Mouse (Mus musculus) thymus, postnatal 4 days (tissue): ENCODE results near the gene Zdhhc22.

Source experiments
- DNase-seq: peaks from one replicate; pipeline ENCODE4 v3.0.0; 2021

Zdhhc22 gene

GRCm38 (mm10) chr12:86994776-86995175 is 4.5 kb upstream of the Zdhhc22 start:
- no peak for DNase-seq

GRCm38 (mm10) chr12:86994166-86994565 is 3.9 kb upstream of the Zdhhc22 start:
- no peak for DNase-seq

GRCm38 (mm10) chr12:86990755-86991110 is 503 bp upstream of the Zdhhc22 start:
- no peak for DNase-seq

GRCm38 (mm10) chr12:86989378-86989777 is 852 bp downstream of the Zdhhc22 start:
- no peak for DNase-seq

GRCm38 (mm10) chr12:86988227-86988626 is 2.0 kb downstream of the Zdhhc22 start:
- DNase-seq, result no peak

- DNase-seq, result no peak
These were observed 3.7 kb downstream of the Zdhhc22 start for GRCm38 (mm10) chr12:86986562-86986961.

GRCm38 (mm10) chr12:86984194-86984555 is 6.1 kb downstream of the Zdhhc22 start:
- DNase-seq, result peak; percentile 63

GRCm38 (mm10) chr12:86983470-86984193 is 6.6 kb downstream of the Zdhhc22 start:
- DNase-seq, result peak; percentile 75

GRCm38 (mm10) chr12:86981180-86981579 is 9.1 kb downstream of the Zdhhc22 start:
- DNase-seq, result peak; percentile 47

GRCm38 (mm10) chr12:86977833-86978232 is 12.4 kb downstream of the Zdhhc22 start:
- no peak for DNase-seq

GRCm38 (mm10) chr12:86976511-86977168 is 13.6 kb downstream of the Zdhhc22 start:
- no peak for DNase-seq

- no peak for DNase-seq
These were observed 14.5 kb downstream of the Zdhhc22 start for GRCm38 (mm10) chr12:86975761-86976160.

GRCm38 (mm10) chr12:86974387-86975288 is 15.6 kb downstream of the Zdhhc22 start:
- peak; percentile 85 for DNase-seq

GRCm38 (mm10) chr12:86973706-86974105 is 16.5 kb downstream of the Zdhhc22 start:
- no peak for DNase-seq

- no peak for DNase-seq
These were observed 17.0 kb downstream of the Zdhhc22 start for GRCm38 (mm10) chr12:86973216-86973615.

- no peak for DNase-seq
These were observed 19.1 kb downstream of the Zdhhc22 start for GRCm38 (mm10) chr12:86971089-86971488.

GRCm38 (mm10) chr12:86969220-86969601 is 21.0 kb downstream of the Zdhhc22 start:
- DNase-seq, result no peak

GRCm38 (mm10) chr12:86968468-86969219 is 21.6 kb downstream of the Zdhhc22 start:
- no peak for DNase-seq

- no peak for DNase-seq
These were observed 24.9 kb downstream of the Zdhhc22 start for GRCm38 (mm10) chr12:86965237-86965799.

GRCm38 (mm10) chr12:86964278-86965057 is 25.8 kb downstream of the Zdhhc22 start:
- no peak for DNase-seq

- DNase-seq, result no peak
These were observed 28.5 kb downstream of the Zdhhc22 start for GRCm38 (mm10) chr12:86961589-86962344.
